Mouse (Mus musculus): ENCODE measurements at regions not wholly inside any gene's neighbourhood (a gene's known extent, or its start where the extent isn't known, plus 50 kb on each side); places are given as distances from the start of the nearest gene placed in this dataset.

- in situ Hi-C loops (cut with MboI, MseI), result no loop called here
These were observed 230.9 kb upstream of the Hes1 start for GRCm38 (mm10) chr16:29833298-29833697.

- in situ Hi-C loops (cut with MboI, MseI), result no loop called here
These were observed 230.3 kb upstream of the Hes1 start for GRCm38 (mm10) chr16:29833875-29834274.

- in situ Hi-C loops (cut with MboI, MseI), result no loop called here
These were observed 229.5 kb upstream of the Hes1 start for GRCm38 (mm10) chr16:29834669-29835068.

GRCm38 (mm10) chr16:29837025-29837629, 227.1 kb upstream of the Hes1 start:
- in situ Hi-C loops (cut with MboI, MseI), result no loop called here

GRCm38 (mm10) chr16:29837874-29838273, 226.3 kb upstream of the Hes1 start:
- in situ Hi-C loops (cut with MboI, MseI), result no loop called here

GRCm38 (mm10) chr16:29838981-29839661, 225.1 kb upstream of the Hes1 start:
- in situ Hi-C loops (cut with MboI, MseI), result no loop called here

- in situ Hi-C loops (cut with MboI, MseI), result no loop called here
These were observed 224.6 kb upstream of the Hes1 start for GRCm38 (mm10) chr16:29839662-29840001.

GRCm38 (mm10) chr16:29840412-29840811, 223.8 kb upstream of the Hes1 start:
- in situ Hi-C loops (cut with MboI, MseI), result no loop called here

- in situ Hi-C loops (cut with MboI, MseI), result no loop called here
These were observed 223.1 kb upstream of the Hes1 start for GRCm38 (mm10) chr16:29841132-29841531.

- in situ Hi-C loops (cut with MboI, MseI), result no loop called here
These were observed 222.1 kb upstream of the Hes1 start for GRCm38 (mm10) chr16:29842071-29842470.

- in situ Hi-C loops (cut with MboI, MseI), result no loop called here
These were observed 220.7 kb upstream of the Hes1 start for GRCm38 (mm10) chr16:29843490-29843889.

- in situ Hi-C loops (cut with MboI, MseI), result no loop called here
These were observed 219.2 kb upstream of the Hes1 start for GRCm38 (mm10) chr16:29844706-29845596.

GRCm38 (mm10) chr16:29845597-29845986, 218.6 kb upstream of the Hes1 start:
- in situ Hi-C loops (cut with MboI, MseI), result no loop called here

- in situ Hi-C loops (cut with MboI, MseI), result no loop called here
These were observed 217.1 kb upstream of the Hes1 start for GRCm38 (mm10) chr16:29847059-29847458.

- in situ Hi-C loops (cut with MboI, MseI), result no loop called here
These were observed 216.4 kb upstream of the Hes1 start for GRCm38 (mm10) chr16:29847734-29848133.

- in situ Hi-C loops (cut with MboI, MseI), result no loop called here
These were observed 215.7 kb upstream of the Hes1 start for GRCm38 (mm10) chr16:29848527-29848926.

- in situ Hi-C loops (cut with MboI, MseI), result no loop called here
These were observed 214.7 kb upstream of the Hes1 start for GRCm38 (mm10) chr16:29849511-29849910.

GRCm38 (mm10) chr16:29850616-29851015, 213.6 kb upstream of the Hes1 start:
- in situ Hi-C loops (cut with MboI, MseI), result no loop called here

GRCm38 (mm10) chr16:29851827-29852226, 212.4 kb upstream of the Hes1 start:
- in situ Hi-C loops (cut with MboI, MseI), result no loop called here

GRCm38 (mm10) chr16:29854805-29855565, 209.2 kb upstream of the Hes1 start:
- in situ Hi-C loops (cut with MboI, MseI), result no loop called here

GRCm38 (mm10) chr16:29856545-29856944, 207.6 kb upstream of the Hes1 start:
- in situ Hi-C loops (cut with MboI, MseI), result no loop called here

- in situ Hi-C loops (cut with MboI, MseI), result no loop called here
These were observed 205.5 kb upstream of the Hes1 start for GRCm38 (mm10) chr16:29858645-29859044.
